Mouse (Mus musculus) erythroblast, embryonic 14.5 days (primary cell): ENCODE data around the gene Rrp12.

Source experiments
- GATA1 ChIP-seq: IDR thresholded peaks from 2 replicates; pipeline ENCODE4 v1.6.1; 2012; ENCODE audit warnings: low read length, inconsistent platforms, mixed read lengths
- TAL1 ChIP-seq: IDR thresholded peaks from 3 replicates; pipeline ENCODE4 v1.6.1; 2012; ENCODE audit warnings: low read length, inconsistent platforms, mixed read lengths

DNA sequence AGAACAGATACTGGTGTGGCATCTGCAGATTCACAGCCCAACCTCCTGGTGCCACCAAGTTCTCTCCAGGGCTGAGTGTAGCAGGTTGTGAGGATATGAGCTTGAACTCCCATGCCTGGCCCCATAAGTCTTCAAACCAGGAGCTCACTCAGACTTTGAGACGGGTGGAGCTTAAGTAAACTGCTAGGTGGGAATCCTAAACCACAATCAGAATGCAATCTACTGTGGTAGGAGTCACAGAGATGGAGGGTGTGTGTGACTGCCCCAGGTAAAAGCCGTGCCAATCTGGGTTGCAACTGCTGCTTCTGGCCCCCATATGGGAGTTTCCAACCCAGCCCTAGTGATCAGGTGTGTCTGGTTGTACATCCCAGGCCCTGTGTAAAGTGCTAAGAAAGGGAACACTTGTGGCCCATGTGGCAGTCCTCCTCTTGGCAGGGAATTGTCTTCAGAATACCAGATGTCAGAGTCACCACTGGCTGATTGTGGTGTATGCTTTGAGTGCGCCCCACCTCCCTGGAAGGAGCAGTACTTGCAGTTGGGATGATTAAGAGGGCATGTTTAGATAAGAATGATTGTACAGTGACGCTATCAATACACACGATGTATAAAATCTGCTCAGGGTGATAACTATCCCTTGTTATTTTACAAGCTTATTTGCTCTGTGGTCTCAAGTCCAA is 38.7 kb downstream of the Rrp12 start:
- TF ChIP-seq GATA1 (no peak), TAL1 (no peak)
